Mouse (Mus musculus) mammary gland, adult 2 months (tissue): Measurements from ENCODE around the gene Arl8a. TPM values are rescaled to one million over a fixed set of nuclear protein-coding genes. Genes with fewer than 3 reads are reported as not detected.

Experiments
- polyA plus RNA-seq: library from polyadenylated mRNA; depleted of rRNA; stranded (reverse); fragments of >200 nt; gene quantifications from 2 replicates; pipeline ENCODE4 v1.2.3, GENCODE M21; 2012; ENCODE audit warnings: low replicate concordance; rRNA removed

The Arl8a gene
- 57.8 and 68.0 TPM in 2 replicates for polyA plus RNA-seq

DNA sequence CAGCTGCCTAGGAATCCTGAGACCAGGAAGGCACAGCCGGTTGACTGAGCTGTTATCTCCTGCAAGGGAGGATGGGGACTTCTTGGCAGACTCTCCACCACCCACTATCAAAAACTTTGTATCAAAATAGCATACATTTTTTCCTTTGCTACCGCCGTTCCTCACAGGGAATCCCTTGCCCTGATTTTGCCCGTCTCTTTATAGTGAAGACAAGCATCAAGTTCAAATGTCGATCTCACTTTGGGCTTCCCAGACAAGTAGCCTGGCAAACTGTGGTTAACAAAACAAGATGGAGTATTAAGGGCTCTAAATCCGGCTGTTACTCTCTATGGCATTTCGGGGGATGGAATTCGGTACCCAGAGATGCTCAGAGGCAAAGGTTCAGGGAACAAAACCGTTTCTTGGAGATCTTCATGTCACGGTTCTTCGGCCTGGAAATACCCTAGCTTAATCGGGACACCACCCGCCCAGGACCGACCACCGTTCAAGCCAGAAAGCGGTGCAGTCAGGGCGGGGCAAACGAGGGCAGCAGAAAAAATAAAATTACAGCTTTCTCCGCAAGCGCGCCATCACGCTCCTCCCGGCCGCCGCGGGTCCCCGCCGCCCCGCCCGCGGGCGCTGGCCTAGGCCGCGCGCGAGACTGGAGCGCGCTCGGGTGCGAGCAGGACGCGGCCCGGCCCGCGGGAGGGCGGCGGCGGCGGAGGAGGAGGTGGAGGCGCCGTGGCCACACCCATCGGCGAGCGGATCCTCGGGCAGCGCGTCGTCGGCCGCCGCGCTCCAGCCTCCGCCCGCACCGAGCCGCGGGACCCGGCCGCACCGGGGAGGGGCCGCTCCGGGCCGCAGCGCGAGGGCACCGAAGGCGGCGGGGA, at the start of gene Arl8a:
Gene Arl8a (plus strand): TSS at position 748 of the 869 bp plus-strand sequence.

GRCm38 (mm10) chr1:135105124-135105523, 41.5 kb upstream of the Arl8a start, which contains the start of gene Lgr6:
Gene Lgr6, minus strand, starts transcription at chr1:135105276.

DNA sequence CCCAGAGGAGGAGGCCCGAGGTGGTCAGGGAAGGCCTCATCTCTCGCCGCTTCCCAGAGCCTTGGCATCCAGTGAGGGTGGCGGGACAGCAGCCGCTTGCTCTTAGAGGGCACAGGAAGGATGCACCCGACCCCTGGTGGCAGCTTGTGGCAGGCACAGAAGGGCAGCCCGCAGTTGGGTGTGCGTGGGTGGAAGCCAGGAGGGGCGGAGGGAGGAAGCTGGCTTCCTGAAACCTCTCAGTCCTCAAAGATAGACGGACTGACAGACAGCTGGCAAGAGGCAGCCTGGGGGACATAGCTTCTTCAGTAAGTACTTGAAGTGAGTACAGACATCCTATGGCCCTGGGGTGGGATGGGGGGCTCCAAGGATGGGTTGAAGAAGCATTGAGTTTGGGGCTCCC, 14.2 kb upstream of the Arl8a start, which contains the start of gene Ptpn7:
Gene Ptpn7 (plus strand): TSS at position 228 of the 400 bp plus-strand sequence.

DNA sequence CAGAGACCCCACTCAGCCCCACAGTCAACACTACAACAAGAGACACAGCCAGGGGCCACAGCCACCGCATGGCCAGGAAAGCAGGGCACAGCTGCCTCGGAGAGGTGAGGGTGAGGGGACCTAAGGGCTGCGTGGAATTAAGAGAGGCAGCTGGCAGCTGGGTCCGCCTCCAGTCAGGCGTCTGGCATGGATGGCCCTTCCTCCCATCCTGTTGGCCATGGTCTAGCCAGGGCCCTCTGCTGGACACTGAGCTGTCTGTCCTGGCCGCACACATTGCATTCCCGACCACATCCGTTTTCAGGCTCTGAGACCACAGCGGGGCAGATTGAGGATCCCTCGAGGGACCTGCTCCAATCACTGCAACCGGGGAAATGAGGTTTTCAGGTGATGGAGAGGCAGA, 20.8 kb downstream of the Arl8a start, which contains the start of gene Gpr37l1:
Gene Gpr37l1 (minus strand): TSS at position 247 of the 400 bp plus-strand sequence.

Other genes with a start within 250 kb of the Arl8a start
- gene Ppp1r12b, start 190.9 kb upstream of the Arl8a start, polyA plus RNA-seq: 5.7 and 16.8 TPM in 2 replicates
- 1.1 and 2.1 TPM in 2 replicates for gene Ube2t, start 184.3 kb upstream of the Arl8a start, polyA plus RNA-seq
- gene Lgr6, start 41.5 kb upstream of the Arl8a start, polyA plus RNA-seq: 4.1 and 7.5 TPM in 2 replicates
- gene Ptpn7, start 14.1 kb upstream of the Arl8a start, polyA plus RNA-seq: 19.9 and 35.9 TPM in 2 replicates
- 1.7 and 3.4 TPM in 2 replicates for gene Gpr37l1, start 20.9 kb downstream of the Arl8a start, polyA plus RNA-seq
- gene Elf3, start 111.7 kb downstream of the Arl8a start, polyA plus RNA-seq: 12.2 and 13.0 TPM in 2 replicates
- gene Rnpep, start 137.3 kb downstream of the Arl8a start, polyA plus RNA-seq: 30.6 and 39.7 TPM in 2 replicates
- 41.8 and 108 TPM in 2 replicates for gene Timm17a, start 167.0 kb downstream of the Arl8a start, polyA plus RNA-seq
- 6.0 and 14.6 TPM in 2 replicates for gene Lmod1, start 178.0 kb downstream of the Arl8a start, polyA plus RNA-seq
- 16.4 and 81.4 TPM in 2 replicates for gene Shisa4, start 228.4 kb downstream of the Arl8a start, polyA plus RNA-seq